Mouse (Mus musculus): Measurements from ENCODE around the gene Ccser1. TPM values are rescaled to one million over a fixed set of nuclear protein-coding genes. Genes with fewer than 3 reads are reported as not detected.

Gene Ccser1
- polyA plus RNA-seq, 1 experiment from 2014 or later: 2.2 TPM

DNA sequence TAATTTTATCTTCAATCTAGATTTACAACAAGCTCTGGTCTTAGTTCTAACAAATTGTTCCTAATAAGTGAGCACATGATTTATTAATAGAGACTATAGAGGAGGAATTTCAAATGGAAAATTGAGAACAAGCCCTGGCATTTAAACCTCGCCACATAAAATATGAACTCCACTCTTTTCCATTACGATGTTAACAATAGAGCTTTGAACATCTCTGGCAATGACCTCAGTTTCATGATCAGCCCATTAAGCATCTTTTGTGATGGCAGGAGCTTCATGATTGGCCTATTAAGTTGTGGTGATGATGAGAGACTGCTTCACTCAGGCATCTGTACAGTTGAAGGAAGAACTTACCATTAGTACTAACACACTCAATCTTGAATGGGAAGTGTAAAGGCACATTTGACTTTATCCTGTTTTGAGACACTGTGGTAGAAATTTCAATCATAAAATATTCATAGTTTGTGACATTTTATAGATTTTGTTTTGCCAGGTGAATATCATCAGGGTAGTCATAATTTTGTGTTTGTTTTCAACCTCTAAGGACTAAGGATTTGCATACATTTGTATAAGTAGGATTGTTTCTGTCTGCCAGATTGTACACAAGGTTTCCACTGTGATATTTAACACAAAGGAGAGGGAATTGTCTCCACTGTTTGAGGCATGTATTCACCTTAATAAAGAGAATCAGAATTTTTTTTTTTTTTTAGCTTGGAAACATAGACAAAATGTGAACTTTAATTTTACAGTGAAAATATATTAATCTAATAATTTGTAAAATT is 291.4 kb downstream of the Ccser1 start:
- Histone ChIP-seq H3K4me2 (no peak overlapping the region), H3K9ac (no peak overlapping the region), H3K9me3 (replicated peaks) (no peaks in the 10 kb centered on the region), H3K4me3 (no peak overlapping the region), H3K27ac (ENCODE audit: poor library complexity, severe bottlenecking) (no peak overlapping the region), H3K36me3 (no peaks in the 10 kb centered on the region), H3K27me3 (replicated peaks) (no peaks in the 10 kb centered on the region), H3K4me1 (replicated peaks) (no peaks in the 10 kb centered on the region)
- 86% methylated on average over 2 of the region's 2 CpGs for WGBS
- ATAC-seq (ENCODE audit: insufficient number of reproducible peaks, low FRiP score): no peak

DNA sequence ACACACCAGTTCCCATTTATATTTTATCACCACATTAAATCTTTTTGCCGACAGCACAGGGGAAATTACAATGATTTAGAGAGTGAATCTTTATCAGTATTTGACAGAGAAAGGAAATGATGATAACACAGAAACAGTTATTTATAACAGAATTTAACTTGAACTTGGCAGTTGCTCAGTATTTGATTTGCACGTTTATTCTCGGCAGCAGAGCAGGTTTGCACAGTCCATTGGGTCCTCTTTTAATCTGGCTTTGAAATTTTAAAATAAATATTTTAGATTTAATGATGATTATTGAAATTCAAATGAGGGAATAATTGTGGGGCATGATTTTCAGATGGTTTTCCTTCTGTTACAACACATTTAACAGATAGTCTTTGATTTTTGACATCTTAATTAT is 305.2 kb downstream of the Ccser1 start:
- Histone ChIP-seq H3K4me1 (replicated peaks) (no peaks in the 10 kb centered on the region), H3K27ac (ENCODE audit: poor library complexity, severe bottlenecking) (no peak overlapping the region), H3K9ac (no peak overlapping the region), H3K4me2 (no peak overlapping the region), H3K36me3 (no peaks in the 10 kb centered on the region), H3K27me3 (replicated peaks) (no peaks in the 10 kb centered on the region), H3K9me3 (replicated peaks) (no peaks in the 10 kb centered on the region), H3K4me3 (no peak overlapping the region)
- no peak for ATAC-seq (ENCODE audit: insufficient number of reproducible peaks, low FRiP score)
- WGBS: 71% methylated on average over 3 of the region's 3 CpGs

DNA sequence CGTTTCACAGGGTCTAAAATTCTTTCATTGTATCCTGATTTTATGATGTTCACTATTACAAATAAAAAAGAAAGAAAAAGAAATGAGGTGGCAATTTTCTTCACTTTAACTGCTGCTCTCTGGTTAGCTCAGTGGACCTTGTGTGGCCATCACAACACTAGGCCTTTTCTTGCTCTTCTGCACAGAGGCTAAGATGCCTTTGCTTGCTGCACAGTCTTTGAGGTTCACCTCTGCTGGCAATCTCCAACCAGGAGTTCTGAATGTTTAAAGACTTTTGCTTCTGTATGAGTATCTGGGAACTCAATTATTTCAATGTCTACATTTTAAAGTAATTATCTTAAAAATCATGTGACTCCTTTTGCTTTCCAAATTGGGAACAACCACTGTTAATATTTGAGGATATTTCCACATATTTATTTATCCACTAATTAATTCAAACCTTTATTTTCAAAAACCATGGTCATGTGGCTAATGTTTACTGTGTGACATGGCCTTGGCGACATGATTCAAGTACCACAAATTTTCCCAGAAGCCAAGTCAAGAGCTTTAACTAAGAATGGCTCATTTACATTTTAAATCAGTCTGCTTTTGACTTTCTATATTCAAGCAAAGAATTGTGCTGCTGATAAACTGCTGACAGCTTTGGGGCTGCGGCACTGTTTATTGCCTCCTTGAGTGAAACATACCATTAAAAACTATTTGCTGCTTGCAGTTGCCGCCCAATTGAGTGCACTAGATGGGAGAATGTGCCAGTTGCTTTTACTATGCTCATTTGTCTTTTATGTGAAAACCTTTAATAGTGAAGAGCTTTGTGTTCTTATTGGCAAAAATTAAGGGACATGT is 312.1 kb downstream of the Ccser1 start:
- Histone ChIP-seq H3K4me2 (no peak overlapping the region), H3K9me3 (replicated peaks) (no peaks in the 10 kb centered on the region), H3K27me3 (replicated peaks) (no peaks in the 10 kb centered on the region), H3K36me3 (no peaks in the 10 kb centered on the region), H3K4me3 (no peak overlapping the region), H3K27ac (ENCODE audit: poor library complexity, severe bottlenecking) (no peak overlapping the region), H3K4me1 (replicated peaks) (no peaks in the 10 kb centered on the region), H3K9ac (no peak overlapping the region)
- no peak for ATAC-seq (ENCODE audit: insufficient number of reproducible peaks, low FRiP score)
- WGBS: 77% methylated on average over 4 of the region's 4 CpGs

- ATAC-seq (ENCODE audit: insufficient number of reproducible peaks, low FRiP score): no peak
- H3K4me2 ChIP-seq: no peak overlapping the region
- H3K9me3 ChIP-seq (replicated peaks): no peaks in the 10 kb centered on the region
- H3K4me3 ChIP-seq: no peak overlapping the region
- H3K27me3 ChIP-seq (replicated peaks): no peaks in the 10 kb centered on the region
- H3K4me1 ChIP-seq (replicated peaks): no peaks in the 10 kb centered on the region
- H3K36me3 ChIP-seq: no peaks in the 10 kb centered on the region
- no peak overlapping the region for H3K9ac ChIP-seq
- WGBS: 87% methylated on average over 5 of the region's 5 CpGs
- H3K27ac ChIP-seq (ENCODE audit: poor library complexity, severe bottlenecking): no peak overlapping the region
These were observed 313.3 kb downstream of the Ccser1 start for GRCm38 (mm10) chr6:61493386-61493785.

DNA sequence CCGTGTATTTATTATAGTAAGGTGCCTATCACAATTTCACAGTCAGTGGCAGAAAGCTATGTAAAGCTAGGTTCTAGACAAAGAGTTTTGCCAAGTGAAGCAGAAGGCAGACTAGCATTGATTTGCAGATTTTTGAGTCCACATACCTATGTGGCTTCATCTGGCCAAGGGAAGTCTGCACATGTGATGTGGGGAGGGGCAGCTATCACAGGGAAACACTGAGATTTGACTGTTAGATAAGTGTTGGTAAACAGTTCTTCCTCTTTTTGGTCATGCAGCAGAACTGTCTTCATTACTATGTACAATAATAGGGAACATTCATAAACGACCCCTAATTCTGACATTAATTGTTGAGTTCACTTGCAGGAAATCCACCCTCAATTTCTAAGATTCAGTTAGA is 335.2 kb downstream of the Ccser1 start:
- ATAC-seq (ENCODE audit: insufficient number of reproducible peaks, low FRiP score): no peak
- no peak overlapping the region for H3K4me2 ChIP-seq
- 70% methylated on average over 2 of the region's 2 CpGs for WGBS

GRCm38 (mm10) chr6:61521587-61521986 is 341.5 kb downstream of the Ccser1 start:
- no peaks in the 10 kb centered on the region for H3K4me1 ChIP-seq (replicated peaks)
- no peak overlapping the region for H3K9ac ChIP-seq
- H3K9me3 ChIP-seq (replicated peaks): no peaks in the 10 kb centered on the region
- no peaks in the 10 kb centered on the region for H3K36me3 ChIP-seq
- H3K27me3 ChIP-seq (replicated peaks): no peaks in the 10 kb centered on the region
- no peak overlapping the region for H3K4me2 ChIP-seq
- ATAC-seq (ENCODE audit: insufficient number of reproducible peaks, low FRiP score): no peak
- H3K27ac ChIP-seq (ENCODE audit: poor library complexity, severe bottlenecking): no peak overlapping the region
- 75% methylated on average over 2 of the region's 2 CpGs for WGBS
- H3K4me3 ChIP-seq: no peak overlapping the region

More for the DNA sequence above, 335.2 kb downstream of the Ccser1 start:
- H3K4me3 ChIP-seq: no peak overlapping the region
- H3K27me3 ChIP-seq (replicated peaks): no peaks in the 10 kb centered on the region
- no peaks in the 10 kb centered on the region for H3K4me1 ChIP-seq (replicated peaks)
- no peak overlapping the region for H3K9ac ChIP-seq
- no peaks in the 10 kb centered on the region for H3K9me3 ChIP-seq (replicated peaks)
- H3K27ac ChIP-seq (ENCODE audit: poor library complexity, severe bottlenecking): no peak overlapping the region
- H3K36me3 ChIP-seq: no peaks in the 10 kb centered on the region

- H3K9ac ChIP-seq: no peak overlapping the region
- H3K4me1 ChIP-seq (replicated peaks): no peaks in the 10 kb centered on the region
- H3K36me3 ChIP-seq: no peaks in the 10 kb centered on the region
- H3K27me3 ChIP-seq (replicated peaks): no peaks in the 10 kb centered on the region
- ATAC-seq (ENCODE audit: insufficient number of reproducible peaks, low FRiP score): no peak
- WGBS: 83% methylated on average over 3 of the region's 3 CpGs
- no peaks in the 10 kb centered on the region for H3K9me3 ChIP-seq (replicated peaks)
- no peak overlapping the region for H3K4me3 ChIP-seq
- no peak overlapping the region for H3K4me2 ChIP-seq
- no peak overlapping the region for H3K27ac ChIP-seq (ENCODE audit: poor library complexity, severe bottlenecking)
These were observed 342.0 kb downstream of the Ccser1 start for GRCm38 (mm10) chr6:61522108-61522507.

- no peak overlapping the region for H3K27ac ChIP-seq (ENCODE audit: poor library complexity, severe bottlenecking)
- ATAC-seq (ENCODE audit: insufficient number of reproducible peaks, low FRiP score): no peak
- no peaks in the 10 kb centered on the region for H3K27me3 ChIP-seq (replicated peaks)
- no peaks in the 10 kb centered on the region for H3K9me3 ChIP-seq (replicated peaks)
- 31% methylated on average over 14 of the region's 14 CpGs for WGBS
- H3K4me3 ChIP-seq: no peak overlapping the region
- no peak overlapping the region for H3K4me2 ChIP-seq
- H3K9ac ChIP-seq: no peak overlapping the region
- no peaks in the 10 kb centered on the region for H3K4me1 ChIP-seq (replicated peaks)
- H3K36me3 ChIP-seq: no peaks in the 10 kb centered on the region
These were observed 343.8 kb downstream of the Ccser1 start for GRCm38 (mm10) chr6:61523748-61524493.

DNA sequence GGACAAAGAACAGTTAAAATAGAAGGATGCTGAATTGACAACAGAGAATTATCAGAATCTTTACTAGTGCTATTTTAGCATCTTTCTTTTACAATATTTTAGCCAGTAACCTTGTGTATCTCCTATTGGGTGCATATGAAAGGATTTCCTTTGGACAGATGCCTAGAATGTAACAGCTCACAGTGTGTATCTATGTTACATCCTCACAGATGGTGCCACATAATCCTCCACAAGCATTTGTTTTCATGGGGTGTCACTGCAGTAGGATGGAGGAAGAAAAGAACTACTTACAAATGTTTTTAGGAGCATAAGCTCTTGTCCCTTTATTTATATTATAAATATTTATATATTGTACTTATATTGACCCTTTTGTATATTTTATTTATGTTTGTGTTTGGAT is 360.6 kb downstream of the Ccser1 start:
- no peaks in the 10 kb centered on the region for H3K4me1 ChIP-seq (replicated peaks)
- no peak overlapping the region for H3K27ac ChIP-seq (ENCODE audit: poor library complexity, severe bottlenecking)
- H3K9me3 ChIP-seq (replicated peaks): no peaks in the 10 kb centered on the region
- no peak overlapping the region for H3K9ac ChIP-seq
- H3K4me3 ChIP-seq: no peak overlapping the region
- ATAC-seq (ENCODE audit: insufficient number of reproducible peaks, low FRiP score): no peak
- no peaks in the 10 kb centered on the region for H3K36me3 ChIP-seq
- H3K4me2 ChIP-seq: no peak overlapping the region
- H3K27me3 ChIP-seq (replicated peaks): no peaks in the 10 kb centered on the region

- Histone ChIP-seq H3K27ac (ENCODE audit: poor library complexity, severe bottlenecking) (no peak overlapping the region), H3K9me3 (replicated peaks) (no peaks in the 10 kb centered on the region), H3K9ac (no peak overlapping the region), H3K27me3 (replicated peaks) (no peaks in the 10 kb centered on the region), H3K4me3 (no peak overlapping the region), H3K4me1 (replicated peaks) (no peaks in the 10 kb centered on the region), H3K4me2 (no peak overlapping the region), H3K36me3 (no peaks in the 10 kb centered on the region)
- 88% methylated on average over 7 of the region's 7 CpGs for WGBS
- no peak for ATAC-seq (ENCODE audit: insufficient number of reproducible peaks, low FRiP score)
These were observed 363.4 kb downstream of the Ccser1 start for GRCm38 (mm10) chr6:61543459-61544044.

GRCm38 (mm10) chr6:61567551-61567950 is 387.4 kb downstream of the Ccser1 start:
- H3K4me3 ChIP-seq: no peak overlapping the region
- H3K4me2 ChIP-seq: no peak overlapping the region
- 61% methylated on average over 2 of the region's 2 CpGs for WGBS
- no peaks in the 10 kb centered on the region for H3K4me1 ChIP-seq (replicated peaks)
- no peaks in the 10 kb centered on the region for H3K27me3 ChIP-seq (replicated peaks)
- no peaks in the 10 kb centered on the region for H3K36me3 ChIP-seq
- H3K9me3 ChIP-seq (replicated peaks): no peaks in the 10 kb centered on the region
- no peak for ATAC-seq (ENCODE audit: insufficient number of reproducible peaks, low FRiP score)
- H3K9ac ChIP-seq: no peak overlapping the region
- H3K27ac ChIP-seq (ENCODE audit: poor library complexity, severe bottlenecking): no peak overlapping the region

Measured in heart, embryonic 12.5 days (tissue).